Mouse (Mus musculus): ENCODE data around the gene Ace.

The Ace gene

GRCm38 (mm10) chr11:105967741-105968574, at the start of gene Ace:
Gene Ace, plus strand, starts transcription at chr11:105967945.
- DNase-seq (ENCODE audit: low spot score) = no peak

DNA sequence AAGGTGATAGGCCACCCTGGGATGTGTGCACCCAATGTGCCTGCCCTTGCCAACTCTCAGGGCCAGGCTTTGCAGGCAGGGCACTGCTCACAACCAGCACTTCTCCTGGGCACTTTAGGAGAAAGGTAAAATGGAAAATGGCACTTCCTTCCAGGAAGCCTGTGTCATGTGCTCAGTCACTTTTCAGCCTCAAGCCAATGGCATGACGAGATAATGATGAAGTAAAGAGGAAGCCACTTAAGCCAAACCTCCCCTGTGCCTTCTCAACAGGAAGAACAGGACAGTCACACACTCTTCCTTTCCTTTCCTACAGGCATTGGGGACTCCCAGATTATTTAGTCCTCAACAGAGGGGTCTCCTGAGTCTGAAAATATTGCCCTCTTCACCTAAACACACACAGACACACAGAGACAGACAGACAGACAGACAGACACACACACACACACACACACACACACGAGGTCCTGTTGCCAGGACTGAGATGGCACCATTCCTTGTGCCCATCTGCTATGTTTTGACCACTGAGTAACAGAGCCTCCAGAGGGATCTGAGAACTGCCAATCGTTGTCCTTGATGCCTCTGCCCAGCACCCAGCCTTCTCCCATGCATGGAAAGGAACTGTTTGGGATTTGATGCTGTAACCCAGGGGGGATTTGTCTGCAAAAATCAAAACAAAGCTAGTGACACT, 47.5 kb upstream of the Ace start:
- no peak for DNase-seq (ENCODE audit: low spot score)

GRCm38 (mm10) chr11:105920836-105921235, 46.9 kb upstream of the Ace start:
- no peak for DNase-seq (ENCODE audit: low spot score)

- no peak for DNase-seq (ENCODE audit: low spot score)
Measured at GRCm38 (mm10) chr11:105921275-105921674, 46.5 kb upstream of the Ace start.

DNA sequence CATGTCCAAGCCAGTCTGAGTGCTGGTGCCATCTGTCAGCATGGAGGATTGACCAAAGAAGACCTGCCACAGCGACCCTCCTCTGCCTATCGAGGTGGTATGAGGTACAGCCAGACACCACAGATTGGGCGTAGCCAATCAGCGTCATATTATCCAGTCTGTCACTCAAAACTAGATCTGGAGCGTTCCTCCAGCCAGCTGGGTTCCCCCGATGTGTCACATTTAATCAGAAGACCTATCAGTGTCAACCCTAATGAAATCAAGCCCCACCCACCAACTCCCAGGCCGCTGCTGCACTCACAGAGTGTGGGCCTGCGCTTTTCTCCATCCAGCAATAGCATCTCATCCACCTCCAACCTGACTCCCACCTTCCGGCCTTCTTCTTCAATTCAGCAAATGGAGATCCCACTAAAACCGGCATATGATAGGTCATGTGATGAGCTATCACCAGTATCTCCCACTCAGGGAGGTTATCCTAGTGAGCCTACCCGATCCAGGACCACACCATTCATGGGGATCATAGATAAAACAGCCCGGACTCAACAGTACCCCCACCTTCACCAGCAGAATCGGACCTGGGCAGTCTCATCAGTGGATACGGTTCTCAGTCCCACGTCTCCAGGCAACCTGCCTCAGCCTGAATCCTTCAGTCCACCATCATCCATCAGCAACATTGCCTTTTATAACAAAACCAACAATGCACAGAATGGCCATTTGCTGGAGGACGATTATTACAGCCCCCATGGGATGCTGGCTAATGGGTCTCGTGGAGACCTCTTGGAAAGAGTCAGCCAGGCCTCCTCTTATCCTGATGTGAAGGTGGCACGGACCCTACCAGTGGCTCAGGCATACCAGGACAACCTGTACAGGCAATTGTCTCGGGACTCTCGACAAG, 44.7 kb upstream of the Ace start:
- no peak for DNase-seq (ENCODE audit: low spot score)

DNA sequence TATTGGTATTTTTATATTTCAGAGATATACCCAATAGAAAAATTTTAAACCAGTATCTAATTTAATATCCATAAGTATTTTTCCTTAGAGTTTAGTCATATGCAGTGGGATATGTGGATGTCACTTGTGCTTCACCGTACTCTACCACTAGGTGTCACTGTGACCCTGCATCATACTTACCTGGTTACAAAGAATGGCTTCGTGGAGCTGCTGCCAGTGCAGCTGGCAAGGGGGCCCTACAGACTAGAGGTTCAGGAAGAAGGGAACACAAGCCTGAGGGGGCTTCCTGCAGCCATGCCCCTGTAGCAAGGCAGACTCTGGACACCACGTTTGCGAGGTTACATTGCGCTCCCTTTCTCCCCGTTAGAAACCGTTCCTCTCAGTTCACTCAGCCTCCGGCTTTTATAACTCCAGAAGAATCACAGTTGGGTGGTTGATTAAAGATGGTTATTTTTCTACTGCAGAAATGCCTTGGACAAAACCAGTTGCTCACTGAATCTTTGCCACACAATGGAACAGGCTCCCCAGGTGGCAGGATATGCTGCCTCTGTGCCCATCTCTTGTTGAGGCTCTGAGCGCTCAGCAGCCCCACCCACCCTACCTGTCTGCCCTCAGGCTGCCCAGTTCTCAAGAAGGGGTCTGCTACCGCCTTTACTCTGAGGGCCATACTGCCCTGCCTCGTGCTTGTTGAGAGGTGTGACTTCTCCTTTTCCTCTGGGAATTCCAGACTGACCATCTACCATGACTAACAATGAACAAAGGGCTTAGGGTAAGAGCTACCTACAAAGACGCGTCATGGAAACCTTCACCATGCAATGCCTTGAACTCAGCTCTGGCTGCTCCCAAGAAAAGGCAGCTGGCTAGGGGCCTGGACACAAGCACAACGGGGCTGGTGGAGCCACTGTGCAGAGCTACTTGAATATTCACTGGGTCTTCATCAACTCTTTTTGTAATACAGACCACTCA, 40.4 kb upstream of the Ace start:
- no peak for DNase-seq (ENCODE audit: low spot score)

GRCm38 (mm10) chr11:105928171-105928570, 39.6 kb upstream of the Ace start:
- DNase-seq (ENCODE audit: low spot score) = no peak

GRCm38 (mm10) chr11:105931380-105931779, 36.4 kb upstream of the Ace start:
- no peak for DNase-seq (ENCODE audit: low spot score)

DNA sequence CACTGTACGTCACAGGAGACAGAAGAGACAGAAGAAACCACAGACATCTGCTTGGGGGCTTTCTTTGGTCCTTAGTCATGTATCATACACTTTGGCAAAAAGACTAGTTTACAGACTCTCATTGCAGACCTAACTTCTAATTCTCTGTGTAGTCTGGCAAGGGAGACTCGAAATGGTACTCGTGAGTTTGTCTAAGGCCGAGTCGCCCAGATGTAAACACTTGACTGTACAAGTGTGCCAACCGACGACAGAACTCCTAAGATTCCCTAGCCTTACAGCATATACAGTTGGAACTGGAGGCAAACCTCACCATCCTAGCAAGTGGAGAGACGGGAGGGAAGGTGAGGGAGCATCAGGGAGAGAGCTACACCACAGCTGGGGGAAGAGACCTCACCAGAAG, 34.0 kb upstream of the Ace start:
- DNase-seq (ENCODE audit: low spot score) = no peak

DNA sequence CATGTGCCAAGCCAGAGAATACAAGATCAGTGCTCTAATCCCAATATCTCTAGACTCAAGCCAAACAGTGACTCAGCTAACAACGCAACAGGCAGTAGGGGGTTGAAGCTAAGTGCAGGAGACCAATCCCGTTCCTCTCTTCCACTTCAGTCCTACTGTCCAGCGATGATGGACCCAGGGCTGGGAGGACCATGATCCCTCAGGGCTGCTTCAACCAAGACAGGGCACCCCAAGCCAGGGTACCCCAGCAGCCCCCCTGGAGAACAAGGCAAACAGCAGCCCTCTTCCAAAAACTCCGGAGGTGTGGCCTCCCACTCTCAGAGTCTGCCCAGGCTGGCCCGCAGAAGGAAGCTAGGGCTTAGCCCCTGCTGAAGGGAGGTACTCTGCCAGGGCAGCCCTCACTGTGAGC, 33.4 kb upstream of the Ace start:
- no peak for DNase-seq (ENCODE audit: low spot score)

DNA sequence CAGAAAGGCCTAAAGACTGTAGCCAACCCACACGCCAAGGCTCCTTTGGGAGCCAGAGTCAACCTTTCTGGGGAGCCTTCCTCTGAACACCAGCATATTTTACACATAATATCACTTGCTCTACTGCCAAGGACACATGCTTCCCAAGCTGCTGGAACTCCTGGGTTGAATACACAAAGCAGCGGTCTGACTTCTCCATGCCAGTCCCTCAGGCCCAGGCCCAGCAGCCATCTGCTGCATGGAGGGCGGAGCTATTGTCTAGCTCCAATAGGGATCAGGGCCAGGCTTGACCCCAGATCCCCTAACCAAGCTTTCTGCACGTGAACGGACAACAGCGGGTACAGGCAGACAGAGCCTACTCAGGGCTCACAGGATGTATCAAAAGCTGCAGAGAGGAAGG, 32.9 kb upstream of the Ace start:
- no peak for DNase-seq (ENCODE audit: low spot score)

- DNase-seq (ENCODE audit: low spot score) = no peak
Measured at GRCm38 (mm10) chr11:105935496-105935895, 32.2 kb upstream of the Ace start.

- DNase-seq (ENCODE audit: low spot score) = no peak
Measured at GRCm38 (mm10) chr11:105936200-105936599, 31.5 kb upstream of the Ace start.

DNA sequence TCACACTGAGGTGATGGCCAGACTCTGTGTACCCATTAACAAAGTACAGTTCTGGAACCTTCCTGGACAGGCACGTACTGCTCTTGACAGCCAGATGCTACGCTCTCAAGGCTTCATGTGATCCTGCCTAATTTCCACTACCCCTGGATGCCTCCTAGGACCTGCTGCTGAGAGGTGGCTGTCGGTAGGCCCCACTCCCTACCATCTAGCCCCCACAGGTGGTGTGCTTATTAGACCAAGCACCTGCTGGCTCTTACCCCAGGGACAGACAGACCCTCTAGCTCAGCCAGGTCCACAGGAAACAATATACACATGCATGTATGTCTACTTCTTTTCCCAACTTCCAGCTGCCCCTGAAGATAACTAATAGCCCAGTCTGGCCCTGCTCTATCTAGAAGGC, 30.8 kb upstream of the Ace start:
- no peak for DNase-seq (ENCODE audit: low spot score)

GRCm38 (mm10) chr11:105938771-105939170, 29.0 kb upstream of the Ace start:
- DNase-seq (ENCODE audit: low spot score) = no peak

GRCm38 (mm10) chr11:105941973-105942372, 25.8 kb upstream of the Ace start:
- DNase-seq (ENCODE audit: low spot score) = no peak

- no peak for DNase-seq (ENCODE audit: low spot score)
Measured at GRCm38 (mm10) chr11:105943133-105944102, 24.3 kb upstream of the Ace start.

DNA sequence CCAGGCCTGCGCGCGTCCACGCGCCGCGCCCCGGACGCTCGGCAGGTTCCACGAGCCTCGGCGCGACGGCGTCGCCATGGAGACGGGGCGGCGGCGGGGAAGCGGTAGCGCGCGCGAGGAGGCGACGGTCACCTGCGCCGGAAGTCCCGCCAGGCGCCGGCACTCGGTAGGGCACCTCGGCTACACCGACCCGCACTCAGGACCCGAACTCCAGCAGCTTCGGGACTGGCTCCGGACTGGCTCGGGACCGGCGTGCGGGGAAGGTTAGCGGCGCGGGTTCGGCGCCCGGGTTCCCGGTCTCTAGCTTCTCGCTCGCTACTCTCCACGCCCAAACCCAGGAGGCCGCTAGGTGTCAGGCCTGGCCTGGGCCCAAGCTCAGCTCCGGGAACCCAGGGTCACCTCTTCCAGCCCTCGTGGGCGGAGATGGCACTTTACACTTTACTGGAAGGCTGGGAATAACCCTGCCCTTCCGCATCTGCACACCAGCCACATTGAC, 23.6 kb upstream of the Ace start:
- no peak for DNase-seq (ENCODE audit: low spot score)

GRCm38 (mm10) chr11:105944770-105945672, 22.7 kb upstream of the Ace start:
- DNase-seq (ENCODE audit: low spot score) = no peak

Measured in ovary, postnatal 10 days (tissue).